Mouse (Mus musculus) embryonic fibroblast, embryonic 13.5 days (primary cell): ENCODE data around the gene Cbl.

Experiments
- CTCF ChIP-seq: IDR thresholded peaks from 2 replicates; pipeline ENCODE4 v1.5.1; 2011; ENCODE audit warnings: mild to moderate bottlenecking, control low read depth, low read length, moderate library complexity, borderline replicate concordance; ENCODE audit not compliant: insufficient read depth
- POLR2A ChIP-seq: IDR thresholded peaks from 2 replicates; pipeline ENCODE4 v1.6.1; 2011; ENCODE audit warnings: low read depth, mild to moderate bottlenecking, control low read depth, low read length, moderate library complexity

DNA sequence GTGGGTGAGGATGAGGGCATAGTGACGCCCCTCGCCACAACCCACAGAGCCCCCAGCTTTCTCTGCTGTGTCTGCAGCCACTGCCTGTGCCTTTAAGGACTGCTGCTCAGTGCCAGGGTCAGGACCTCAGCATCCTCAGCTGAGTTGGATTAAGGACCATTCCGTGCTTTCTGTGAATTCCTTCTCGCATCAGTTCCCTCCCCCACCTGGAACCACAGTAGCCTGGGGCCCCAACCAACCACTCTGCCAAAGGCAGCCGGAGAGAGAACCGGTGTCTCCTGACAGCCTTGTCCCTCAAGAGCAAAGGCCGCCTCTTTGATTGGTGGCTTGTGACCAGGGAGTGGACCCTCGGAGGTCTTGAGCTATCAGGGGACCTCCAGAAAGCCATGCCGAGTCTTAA lies 132.4 kb downstream of the Cbl start, which contains the start of gene Mfrp:
- TF ChIP-seq POLR2A: no peak
- TF ChIP-seq CTCF: no peak
